Mouse (Mus musculus) kidney, adult 2 months (tissue): Measurements from ENCODE around the gene Dis3. TPM values are rescaled to one million over a fixed set of nuclear protein-coding genes. Genes with fewer than 3 reads are reported as not detected.

ENCODE experiments used
- DNase-seq: peaks from one replicate; pipeline ENCODE4 v3.0.0; 2021
- H3K27ac ChIP-seq: fragments of 200-500 bp; 2 replicates; pipeline ENCODE4 v1.5.1; 2012; ENCODE audit warnings: low read depth, low read length, control low read depth, inconsistent platforms; ENCODE audit not compliant: insufficient read depth
- H3K27me3 ChIP-seq: fragments of 200-500 bp; replicated peaks from 2 replicates; pipeline ENCODE4 v1.6.1; 2012; ENCODE audit warnings: mild to moderate bottlenecking, moderate library complexity, low read length, inconsistent platforms; ENCODE audit not compliant: control insufficient read depth, insufficient read depth
- H3K36me3 ChIP-seq: fragments of 200-500 bp; 2 replicates; pipeline ENCODE4 v1.6.1; 2012; ENCODE audit warnings: mild to moderate bottlenecking, moderate library complexity, low read length, inconsistent platforms; ENCODE audit not compliant: control insufficient read depth, insufficient read depth
- H3K4me1 ChIP-seq: fragments of 200-500 bp; 2 replicates; pipeline ENCODE4 v1.6.1; 2011; ENCODE audit warnings: low read length; ENCODE audit not compliant: control insufficient read depth, insufficient read depth
- H3K4me3 ChIP-seq: fragments of 200-500 bp; 2 replicates; pipeline ENCODE4 v1.5.1; 2011; ENCODE audit warnings: mild to moderate bottlenecking, low read depth, low read length, control low read depth; ENCODE audit not compliant: insufficient read depth
- CTCF ChIP-seq: fragments of 200-500 bp; conservative IDR thresholded peaks from 2 replicates; pipeline ENCODE4 v1.5.1; 2011; ENCODE audit warnings: low read depth, mild to moderate bottlenecking, control low read depth, low read length, moderate library complexity, mixed read lengths; ENCODE audit not compliant: insufficient read depth, insufficient read length
- POLR2A ChIP-seq: fragments of 200-500 bp; IDR thresholded peaks from one replicate; pipeline ENCODE4 v1.6.1; 2011; ENCODE audit warnings: low read depth, low read length, control low read depth
- WGBS: fragments of 180-500 bp; shearing (Covaris S2); methylation state at CpG from one replicate; pipeline ENCODE4 v1.1.7; 2018; 5-methylcytosine and 5-hydroxymethylcytosine counted together
- polyA plus RNA-seq: library from polyadenylated mRNA; depleted of rRNA; stranded (reverse); fragments of >200 nt; gene quantifications from 2 replicates; pipeline ENCODE4 v1.2.3, GENCODE M21; 2012

The Dis3 gene
- polyA plus RNA-seq, 1 experiment = 3.5 TPM

GRCm38 (mm10) chr14:99129050-99129449 is 29.5 kb upstream of the Dis3 start:
- no peak overlapping the region for H3K4me3 ChIP-seq
- no peak for DNase-seq
- no peak for TF ChIP-seq CTCF
- no peak for TF ChIP-seq POLR2A
- no peaks in the 10 kb centered on the region for H3K27me3 ChIP-seq
- no peak overlapping the region for H3K27ac ChIP-seq
- H3K36me3 ChIP-seq = 0 out of 2 replicates have a peak, but pooled peaks cover 2% of the 10 kb centered on the region
- no peaks in the 10 kb centered on the region for H3K4me1 ChIP-seq
- WGBS = 93% methylated on average over 2 of the region's 2 CpGs

GRCm38 (mm10) chr14:99127509-99127908 is 27.9 kb upstream of the Dis3 start:
- Histone ChIP-seq H3K27me3 (no peaks in the 10 kb centered on the region), H3K27ac (no peak overlapping the region), H3K4me3 (no peak overlapping the region), H3K4me1 (no peaks in the 10 kb centered on the region), H3K36me3 (0 out of 2 replicates have a peak, but pooled peaks cover 2% of the 10 kb centered on the region)
- TF ChIP-seq POLR2A = no peak
- DNase-seq = no peak
- WGBS = 60% methylated on average over 1 of the region's 1 CpGs

GRCm38 (mm10) chr14:99126713-99127112 is 27.1 kb upstream of the Dis3 start:
- no peak overlapping the region for H3K27ac ChIP-seq
- peaks cover 4% of the 10 kb centered on the region; the same call in 1 of the 2 replicates for H3K36me3 ChIP-seq
- 89% methylated on average over 4 of the region's 4 CpGs for WGBS

GRCm38 (mm10) chr14:99124076-99124475 is 24.5 kb upstream of the Dis3 start:
- WGBS = 92% methylated on average over 4 of the region's 4 CpGs
- no peak overlapping the region for H3K27ac ChIP-seq
- no peak for DNase-seq

More at GRCm38 (mm10) chr14:99126713-99127112, 27.1 kb upstream of the Dis3 start:
- TF ChIP-seq CTCF (no peak), POLR2A (no peak)
- H3K27me3 ChIP-seq = no peaks in the 10 kb centered on the region
- no peak overlapping the region for H3K4me3 ChIP-seq
- H3K4me1 ChIP-seq = no peaks in the 10 kb centered on the region
- no peak for DNase-seq

GRCm38 (mm10) chr14:99121584-99122339 is 22.2 kb upstream of the Dis3 start:
- H3K27me3 ChIP-seq = no peaks in the 10 kb centered on the region
- peaks cover 2% of the 10 kb centered on the region; the same call in 1 of the 2 replicates for H3K36me3 ChIP-seq
- no peak overlapping the region for H3K27ac ChIP-seq
- TF ChIP-seq CTCF (no peak), POLR2A (no peak)
- WGBS = 86% methylated on average over 11 of the region's 11 CpGs
- H3K4me1 ChIP-seq = no peaks in the 10 kb centered on the region
- no peak overlapping the region for H3K4me3 ChIP-seq
- no peak for DNase-seq

More at GRCm38 (mm10) chr14:99124076-99124475, 24.5 kb upstream of the Dis3 start:
- Histone ChIP-seq H3K36me3 (peaks cover 4% of the 10 kb centered on the region; the same call in 1 of the 2 replicates), H3K4me1 (no peaks in the 10 kb centered on the region), H3K27me3 (no peaks in the 10 kb centered on the region), H3K4me3 (no peak overlapping the region)
- no peak for TF ChIP-seq CTCF

GRCm38 (mm10) chr14:99117576-99117975 is 18.0 kb upstream of the Dis3 start:
- no peak for TF ChIP-seq POLR2A
- TF ChIP-seq CTCF = no peak
- WGBS = 75% methylated on average over 4 of the region's 4 CpGs
- no peaks in the 10 kb centered on the region for H3K4me1 ChIP-seq
- no peak for DNase-seq
- H3K36me3 ChIP-seq = peaks cover 2% of the 10 kb centered on the region; the same call in 1 of the 2 replicates
- H3K4me3 ChIP-seq = no peak overlapping the region
- H3K27me3 ChIP-seq = no peaks in the 10 kb centered on the region
- H3K27ac ChIP-seq = no peak overlapping the region

- Histone ChIP-seq H3K27me3 (no peaks in the 10 kb centered on the region), H3K27ac (no peak overlapping the region), H3K36me3 (peaks cover 4% of the 10 kb centered on the region), H3K4me3 (no peak overlapping the region), H3K4me1 (no peaks in the 10 kb centered on the region)
- DNase-seq = no peak
- WGBS = 76% methylated on average over 6 of the region's 6 CpGs
- TF ChIP-seq CTCF = no peak
- TF ChIP-seq POLR2A = no peak
These were observed 9.2 kb upstream of the Dis3 start for GRCm38 (mm10) chr14:99108762-99109161.
